Mouse (Mus musculus) heart, embryonic 15.5 days (tissue): ENCODE measurements around the gene Hsd17b13. TPM values are rescaled to one million over a fixed set of nuclear protein-coding genes. Genes with fewer than 3 reads are reported as not detected.

ENCODE experiments used
- ATAC-seq: fragments of 200-750 bp; cut with Nextera tagmentation; replicated peaks from 2 replicates; pipeline ENCODE4 v1.8.0; 2017; ENCODE audit warnings: low read depth, moderate TSS enrichment; ENCODE audit not compliant: insufficient number of reproducible peaks, insufficient read depth, low FRiP score
- H3K27ac ChIP-seq: fragments of 300-500 bp; sonication (generic); 2 replicates; pipeline ENCODE4 v1.5.1; 2015; ENCODE audit warnings: mild to moderate bottlenecking, inconsistent platforms
- H3K27me3 ChIP-seq: fragments of 300-500 bp; sonication (generic); 2 replicates; pipeline ENCODE4 v1.6.1; 2015; ENCODE audit warnings: inconsistent platforms
- H3K36me3 ChIP-seq: fragments of 300-500 bp; sonication (generic); 2 replicates; pipeline ENCODE4 v1.6.1; 2015; ENCODE audit warnings: mild to moderate bottlenecking, inconsistent platforms
- H3K4me1 ChIP-seq: fragments of 300-500 bp; sonication (generic); replicated peaks from 2 replicates; pipeline ENCODE4 v1.6.1; 2015; ENCODE audit warnings: inconsistent platforms
- H3K4me2 ChIP-seq: fragments of 300-500 bp; sonication (generic); 2 replicates; pipeline ENCODE4 v1.6.1; 2015; ENCODE audit warnings: inconsistent platforms, mild to moderate bottlenecking, moderate library complexity
- H3K4me3 ChIP-seq: fragments of 300-500 bp; sonication (generic); 2 replicates; pipeline ENCODE4 v1.5.1; 2015; ENCODE audit warnings: mild to moderate bottlenecking, inconsistent platforms
- H3K9ac ChIP-seq: fragments of 300-500 bp; sonication (generic); 2 replicates; pipeline ENCODE4 v1.6.1; 2015; ENCODE audit warnings: mild to moderate bottlenecking, inconsistent platforms
- H3K9me3 ChIP-seq: fragments of 300-500 bp; sonication (generic); replicated peaks from 2 replicates; pipeline ENCODE4 v1.6.1; 2016; ENCODE audit warnings: inconsistent platforms
- WGBS: fragments of 180-500 bp; shearing (Covaris S2); methylation state at CpG from one replicate; pipeline ENCODE4 v1.1.7; 2015; ENCODE audit warnings: mixed read lengths; 5-methylcytosine and 5-hydroxymethylcytosine counted together
- polyA plus RNA-seq: library from polyadenylated mRNA; unstranded; fragments of >200 nt; fragmentation: Nextera tagmentation; extraction: Ambion mirVana; gene quantifications from 2 replicates; pipeline ENCODE4 v1.2.1, GENCODE M21; 2015

The Hsd17b13 gene
- polyA plus RNA-seq, 1 experiment from 2014 or later: not detected

DNA sequence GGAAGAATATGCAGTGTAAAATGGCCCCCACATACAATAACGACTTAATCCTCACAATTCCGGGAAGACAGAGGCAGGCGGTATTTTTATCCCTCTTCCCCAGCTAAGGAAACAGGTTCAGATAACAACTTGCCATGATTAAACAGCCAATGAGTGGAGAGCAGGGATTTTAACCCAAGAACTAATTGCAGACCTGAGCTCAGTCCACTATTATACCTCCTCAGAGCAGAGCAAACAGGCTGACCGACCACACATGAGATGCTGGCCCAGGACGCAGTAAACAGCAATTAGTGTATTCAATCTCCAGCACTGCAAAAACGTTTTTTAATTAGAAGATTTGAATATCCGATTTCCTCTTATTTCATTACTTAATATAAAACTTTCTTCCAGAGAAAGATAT, 68.4 kb downstream of the Hsd17b13 start:
- Histone ChIP-seq H3K27ac (0 out of 2 replicates have a peak overlapping the region, but pooled peaks have one; percentile 35), H3K4me2 (0 out of 2 replicates have a peak overlapping the region, but pooled peaks have one; percentile 5), H3K9ac (no peak overlapping the region)

DNA sequence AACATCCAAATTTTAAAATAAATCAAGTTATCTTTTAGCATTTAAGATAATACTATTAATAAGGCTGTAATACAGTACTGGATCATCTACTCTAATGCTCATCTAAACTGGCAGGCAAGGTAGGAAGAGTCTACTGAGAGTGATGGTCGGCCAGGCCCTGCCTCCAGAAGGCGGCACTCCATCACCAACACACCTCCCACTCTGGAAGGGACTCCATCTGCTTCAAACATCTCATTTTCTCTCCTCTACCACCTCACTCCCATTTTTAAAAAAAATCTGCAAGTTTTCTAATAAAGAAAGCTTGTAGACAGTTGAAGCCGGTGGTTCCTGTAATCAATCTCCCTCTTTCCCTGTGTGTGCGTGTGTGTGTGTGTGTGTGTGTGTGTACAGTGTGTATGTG, 69.4 kb downstream of the Hsd17b13 start:
- H3K4me2 ChIP-seq: no peak overlapping the region
- H3K9me3 ChIP-seq: no peaks in the 10 kb centered on the region
- no peak overlapping the region for H3K4me3 ChIP-seq
- no peak overlapping the region for H3K9ac ChIP-seq
- H3K36me3 ChIP-seq: no peaks in the 10 kb centered on the region
- 72% methylated on average over 4 of the region's 4 CpGs for WGBS
- peaks cover 5% of the 10 kb centered on the region; the same call in 1 of the 2 replicates for H3K27me3 ChIP-seq
- ATAC-seq: no peak
- H3K27ac ChIP-seq: no peak overlapping the region
- H3K4me1 ChIP-seq: peaks cover 16% of the 10 kb centered on the region

More for the DNA sequence above, 68.4 kb downstream of the Hsd17b13 start:
- Histone ChIP-seq H3K36me3 (no peaks in the 10 kb centered on the region), H3K4me3 (no peak overlapping the region), H3K4me1 (peaks cover 16% of the 10 kb centered on the region), H3K9me3 (no peaks in the 10 kb centered on the region), H3K27me3 (peaks cover 7% of the 10 kb centered on the region; the same call in 1 of the 2 replicates)
- ATAC-seq: no peak
- 39% methylated on average over 7 of the region's 7 CpGs for WGBS

DNA sequence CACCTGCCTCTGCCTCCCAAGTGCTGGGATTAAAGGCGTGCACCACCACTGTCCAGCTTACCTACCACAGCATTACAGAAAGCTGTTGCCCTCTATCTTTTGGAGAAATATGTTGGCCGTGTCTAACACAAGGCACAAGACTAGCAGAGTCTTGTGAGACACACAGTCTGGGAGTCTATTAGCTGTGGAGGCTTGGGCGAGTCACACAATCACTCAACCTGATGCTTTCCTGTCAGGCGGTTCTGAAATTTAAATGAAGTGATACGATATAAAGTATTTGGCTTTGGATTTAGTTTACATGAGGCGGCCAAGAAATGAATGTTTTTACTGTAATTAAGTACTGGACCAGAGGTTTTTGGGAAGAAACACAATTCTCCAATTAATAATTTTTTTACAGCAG, 71.0 kb downstream of the Hsd17b13 start:
- Histone ChIP-seq H3K27ac (no peak overlapping the region), H3K4me1 (peaks cover 13% of the 10 kb centered on the region), H3K36me3 (no peaks in the 10 kb centered on the region), H3K9ac (no peak overlapping the region), H3K4me2 (no peak overlapping the region), H3K9me3 (no peaks in the 10 kb centered on the region), H3K4me3 (no peak overlapping the region), H3K27me3 (no peaks in the 10 kb centered on the region)
- no peak for ATAC-seq
- WGBS: 82% methylated on average over 6 of the region's 6 CpGs

Other genes starting within 250 kb of the Hsd17b13 start
- gene Klhl8, start 66.2 kb downstream of the Hsd17b13 start, polyA plus RNA-seq: 11.4 and 13.2 TPM in 2 replicates
- gene Hsd17b11, start 44.5 kb upstream of the Hsd17b13 start, polyA plus RNA-seq: 3.5 and 4.1 TPM in 2 replicates
- 49.9 and 50.2 TPM in 2 replicates for gene Nudt9, start 68.9 kb upstream of the Hsd17b13 start, polyA plus RNA-seq
- gene Gm17660, start 100.2 kb upstream of the Hsd17b13 start, polyA plus RNA-seq: 0.35 TPM in 1 of 2 replicates, not detected in the other
- gene Sparcl1, start 136.3 kb upstream of the Hsd17b13 start, polyA plus RNA-seq: 113 and 115 TPM in 2 replicates
- gene Dspp, start 193.3 kb upstream of the Hsd17b13 start, polyA plus RNA-seq: not detected in 2 replicates
- gene Dmp1, start 225.2 kb upstream of the Hsd17b13 start, polyA plus RNA-seq: 0.05 and 0.09 TPM in 2 replicates